Mouse (Mus musculus) frontal cortex, postnatal 10 days (tissue): Measurements from ENCODE around the gene Fbxl13.

ENCODE experiments used
- DNase-seq, 2 experiments: peaks; one replicate each; pipeline ENCODE4 v3.0.0; 2022; ENCODE audit warnings: low spot score in 2 of 2, mixed read lengths in 1 of 2

The Fbxl13 gene

GRCm38 (mm10) chr5:21519166-21519565, 126.3 kb downstream of the Fbxl13 start:
- no peak for DNase-seq

GRCm38 (mm10) chr5:21518207-21518606, 127.2 kb downstream of the Fbxl13 start:
- no peak for DNase-seq

GRCm38 (mm10) chr5:21517562-21517961, 127.9 kb downstream of the Fbxl13 start:
- no peak for DNase-seq

- no peak for DNase-seq
Measured at GRCm38 (mm10) chr5:21513363-21513762, 132.1 kb downstream of the Fbxl13 start.

- DNase-seq, result no peak
Measured at GRCm38 (mm10) chr5:21509801-21510200, 135.6 kb downstream of the Fbxl13 start.

- no peak for DNase-seq
Measured at GRCm38 (mm10) chr5:21506887-21507286, 138.5 kb downstream of the Fbxl13 start.

- no peak for DNase-seq
Measured at GRCm38 (mm10) chr5:21505159-21505558, 140.3 kb downstream of the Fbxl13 start.

- DNase-seq, result no peak
Measured at GRCm38 (mm10) chr5:21502936-21503610, 142.4 kb downstream of the Fbxl13 start.

- no peak for DNase-seq
Measured at GRCm38 (mm10) chr5:21500941-21501340, 144.5 kb downstream of the Fbxl13 start.

- no peak for DNase-seq
Measured at GRCm38 (mm10) chr5:21500133-21500532, 145.3 kb downstream of the Fbxl13 start.

GRCm38 (mm10) chr5:21498925-21499324, 146.5 kb downstream of the Fbxl13 start:
- no peak for DNase-seq

- no peak for DNase-seq
Measured at GRCm38 (mm10) chr5:21498490-21498889, 146.9 kb downstream of the Fbxl13 start.

GRCm38 (mm10) chr5:21496881-21497280, 148.6 kb downstream of the Fbxl13 start:
- no peak for DNase-seq

- DNase-seq, result no peak
Measured at GRCm38 (mm10) chr5:21496321-21496720, 149.1 kb downstream of the Fbxl13 start.

GRCm38 (mm10) chr5:21494781-21495180, 150.7 kb downstream of the Fbxl13 start:
- DNase-seq, result no peak

GRCm38 (mm10) chr5:21493294-21493999, 152.0 kb downstream of the Fbxl13 start:
- no peak for DNase-seq

GRCm38 (mm10) chr5:21492213-21492612, 153.2 kb downstream of the Fbxl13 start:
- no peak for DNase-seq

- DNase-seq, result no peak
Measured at GRCm38 (mm10) chr5:21491469-21491868, 154.0 kb downstream of the Fbxl13 start.

GRCm38 (mm10) chr5:21489135-21489534, 156.3 kb downstream of the Fbxl13 start:
- no peak for DNase-seq

GRCm38 (mm10) chr5:21488506-21488905, 156.9 kb downstream of the Fbxl13 start:
- DNase-seq, result no peak

- DNase-seq, result no peak
Measured at GRCm38 (mm10) chr5:21487716-21488115, 157.7 kb downstream of the Fbxl13 start.

- DNase-seq, result no peak
Measured at GRCm38 (mm10) chr5:21487306-21487705, 158.1 kb downstream of the Fbxl13 start.

- DNase-seq, result no peak
Measured at GRCm38 (mm10) chr5:21486798-21487197, 158.6 kb downstream of the Fbxl13 start.
